Mouse (Mus musculus): ENCODE results near the gene Syngr2. TPM values are rescaled to one million over a fixed set of nuclear protein-coding genes. Genes with fewer than 3 reads are reported as not detected.

Syngr2 gene
- polyA plus RNA-seq, 1 experiment: 7.2 TPM

DNA sequence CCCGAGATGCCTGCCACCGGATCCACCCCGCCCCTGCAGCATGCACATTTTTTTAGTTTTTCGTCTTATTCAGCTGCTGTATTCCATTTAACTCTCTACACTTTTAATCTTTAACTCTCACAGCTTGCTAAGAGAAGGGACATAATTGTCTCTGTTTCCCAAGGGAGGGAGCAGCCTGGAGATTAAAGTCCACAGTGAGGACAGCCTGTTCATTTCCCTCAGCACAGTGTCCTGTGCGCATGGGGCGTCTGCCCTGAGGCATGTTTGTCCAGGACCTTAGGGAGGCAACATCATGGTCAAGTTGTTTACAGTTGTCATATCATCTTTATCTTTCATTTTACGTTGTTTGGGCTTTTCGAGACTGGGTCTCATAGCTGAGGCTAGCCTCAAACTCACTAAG, 24.6 kb downstream of the Syngr2 start:
- Histone ChIP-seq H3K4me1 (ENCODE audit: control insufficient read depth) (peaks cover 92% of the 10 kb centered on the region), H3K4me3 (replicated peaks) (no peak overlapping the region), H3K9me3 (ENCODE audit: control insufficient read depth, low read length) (no peaks in the 10 kb centered on the region), H3K36me3 (ENCODE audit: control insufficient read depth) (peaks cover 27% of the 10 kb centered on the region), H3K27me3 (ENCODE audit: control insufficient read depth) (no peaks in the 10 kb centered on the region)
- TF ChIP-seq TAL1 (IDR thresholded peaks at IDR 0.05; ENCODE audit: low read length) (no peak), GATA1 (IDR thresholded peaks at IDR 0.05; ENCODE audit: low read length) (no peak)

DNA sequence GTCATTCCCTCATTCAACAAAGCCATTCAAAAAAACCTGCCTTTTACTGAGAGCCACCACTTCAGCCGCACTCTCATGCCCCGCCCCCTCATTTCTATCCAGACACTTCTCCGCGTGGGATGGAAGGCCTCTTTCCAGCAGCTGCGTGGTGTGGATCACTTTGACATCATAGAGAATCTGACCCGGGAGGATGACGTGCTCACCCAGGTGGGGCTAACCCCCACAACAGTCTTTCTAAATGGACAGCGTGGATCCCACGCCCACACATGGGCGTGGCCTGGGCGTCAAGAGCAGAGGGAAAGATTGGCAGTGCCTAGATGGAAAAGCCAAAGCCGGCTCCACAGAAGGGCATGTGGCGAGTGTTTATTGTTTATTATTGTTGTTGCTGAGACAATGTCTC, 26.8 kb downstream of the Syngr2 start:
- H3K4me3 ChIP-seq (replicated peaks): peak overlapping the region; percentile 37
- TF ChIP-seq TAL1 (IDR thresholded peaks at IDR 0.05; ENCODE audit: low read length) (no peak), GATA1 (IDR thresholded peaks at IDR 0.05; ENCODE audit: low read length) (no peak)

DNA sequence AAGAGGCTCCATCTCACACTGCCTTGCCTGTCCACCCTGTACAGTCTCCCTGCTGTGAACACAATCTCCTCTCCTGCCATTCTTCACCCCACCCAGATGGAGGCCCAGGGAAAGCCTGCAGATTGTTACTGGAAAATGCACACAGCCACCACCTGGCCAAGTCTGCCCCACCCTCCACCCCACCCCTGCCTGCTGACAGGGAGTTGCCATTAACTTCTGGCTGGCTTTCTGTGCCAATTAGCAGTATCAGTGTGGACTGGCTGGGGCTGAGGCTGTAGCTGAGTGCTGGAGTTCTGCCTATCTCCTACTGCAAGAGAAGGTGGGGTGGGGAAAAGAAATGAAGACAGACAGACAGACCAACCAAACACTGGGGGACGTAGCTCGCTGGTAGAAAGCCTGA, 29.1 kb downstream of the Syngr2 start:
- H3K4me3 ChIP-seq (replicated peaks): peak overlapping the region; percentile 19
- H3K4me1 ChIP-seq (ENCODE audit: control insufficient read depth): peaks cover 87% of the 10 kb centered on the region
- H3K36me3 ChIP-seq (ENCODE audit: control insufficient read depth): peaks cover 8% of the 10 kb centered on the region
- TF ChIP-seq TAL1 (IDR thresholded peaks at IDR 0.05; ENCODE audit: low read length) (peak; percentile 54), GATA1 (IDR thresholded peaks at IDR 0.05; ENCODE audit: low read length) (no peak)
- H3K27me3 ChIP-seq (ENCODE audit: control insufficient read depth): no peaks in the 10 kb centered on the region
- no peaks in the 10 kb centered on the region for H3K9me3 ChIP-seq (ENCODE audit: control insufficient read depth, low read length)

More for the DNA sequence above, 26.8 kb downstream of the Syngr2 start:
- Histone ChIP-seq H3K27me3 (ENCODE audit: control insufficient read depth) (no peaks in the 10 kb centered on the region), H3K9me3 (ENCODE audit: control insufficient read depth, low read length) (no peaks in the 10 kb centered on the region), H3K36me3 (ENCODE audit: control insufficient read depth) (peaks cover 13% of the 10 kb centered on the region), H3K4me1 (ENCODE audit: control insufficient read depth) (peaks cover 92% of the 10 kb centered on the region)

DNA sequence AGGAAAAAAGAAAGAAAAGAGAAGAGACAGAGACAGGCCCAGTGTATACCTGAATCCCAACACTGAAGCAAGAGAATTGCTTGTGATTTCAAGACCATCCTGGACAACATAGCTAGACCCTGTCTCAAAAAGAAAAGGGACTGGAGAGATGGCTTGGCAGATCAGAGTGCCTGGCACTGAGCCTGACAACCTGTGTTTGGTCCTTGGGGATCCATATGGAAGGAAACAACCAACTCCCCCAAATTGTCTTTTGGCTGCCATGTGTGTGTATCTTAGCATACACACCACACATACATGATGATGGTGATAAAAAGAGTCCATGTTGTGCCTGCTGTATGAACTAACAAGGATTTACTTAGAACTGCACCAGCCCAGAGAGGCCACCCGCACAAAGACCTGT, 29.6 kb downstream of the Syngr2 start:
- H3K36me3 ChIP-seq (ENCODE audit: control insufficient read depth): peaks cover 8% of the 10 kb centered on the region
- peaks cover 84% of the 10 kb centered on the region for H3K4me1 ChIP-seq (ENCODE audit: control insufficient read depth)
- peak overlapping the region; percentile 19 for H3K4me3 ChIP-seq (replicated peaks)
- TF ChIP-seq TAL1 (IDR thresholded peaks at IDR 0.05; ENCODE audit: low read length): no peak
- TF ChIP-seq GATA1 (IDR thresholded peaks at IDR 0.05; ENCODE audit: low read length): no peak
- no peaks in the 10 kb centered on the region for H3K27me3 ChIP-seq (ENCODE audit: control insufficient read depth)
- no peaks in the 10 kb centered on the region for H3K9me3 ChIP-seq (ENCODE audit: control insufficient read depth, low read length)

DNA sequence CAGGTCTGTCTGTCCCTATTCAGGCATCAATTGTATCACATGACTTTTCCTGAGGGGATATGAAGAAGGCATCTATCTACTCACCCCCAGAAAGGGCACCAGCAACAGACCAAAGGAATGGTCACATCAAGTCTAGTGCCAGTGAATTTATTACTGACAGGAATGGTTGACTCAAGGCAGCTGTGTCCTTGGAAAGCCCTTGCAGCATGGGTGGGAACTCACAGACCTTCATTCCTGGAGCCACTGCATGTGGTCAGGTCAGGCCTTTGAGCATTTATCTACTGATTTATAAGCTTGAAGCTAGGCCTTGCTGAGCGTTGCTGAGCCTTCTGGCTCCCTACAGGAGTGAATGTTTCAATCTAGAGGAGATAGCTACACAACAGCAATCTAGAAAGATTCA, 31.4 kb downstream of the Syngr2 start:
- Histone ChIP-seq H3K4me3 (replicated peaks) (no peak overlapping the region), H3K9me3 (ENCODE audit: control insufficient read depth, low read length) (no peaks in the 10 kb centered on the region), H3K27me3 (ENCODE audit: control insufficient read depth) (no peaks in the 10 kb centered on the region), H3K36me3 (ENCODE audit: control insufficient read depth) (peaks cover 2% of the 10 kb centered on the region), H3K4me1 (ENCODE audit: control insufficient read depth) (peaks cover 70% of the 10 kb centered on the region)
- TF ChIP-seq GATA1 (IDR thresholded peaks at IDR 0.05; ENCODE audit: low read length): no peak
- TF ChIP-seq TAL1 (IDR thresholded peaks at IDR 0.05; ENCODE audit: low read length): no peak

DNA sequence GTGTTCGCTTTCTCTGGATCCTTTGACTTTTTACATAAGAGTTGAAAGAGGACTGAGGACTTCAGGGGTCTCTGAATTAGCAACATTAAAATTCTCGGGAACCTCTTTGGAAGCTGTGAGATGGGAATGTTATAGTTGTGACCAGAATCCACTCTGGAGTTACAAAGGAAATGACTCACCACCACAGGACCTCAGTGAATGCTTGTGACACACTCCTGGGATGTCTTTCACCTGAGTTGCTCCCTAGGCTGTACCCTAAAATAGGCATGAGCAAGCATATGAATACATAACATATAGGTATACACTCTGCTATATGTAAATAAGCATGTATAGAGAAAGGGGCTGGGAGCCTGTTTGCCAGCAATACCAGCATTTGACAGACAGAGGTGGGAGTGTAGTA, 34.0 kb downstream of the Syngr2 start:
- peaks cover 70% of the 10 kb centered on the region for H3K4me1 ChIP-seq (ENCODE audit: control insufficient read depth)
- no peaks in the 10 kb centered on the region; the same call in 1 of the 2 replicates for H3K36me3 ChIP-seq (ENCODE audit: control insufficient read depth)
- H3K27me3 ChIP-seq (ENCODE audit: control insufficient read depth): no peaks in the 10 kb centered on the region
- no peak overlapping the region for H3K4me3 ChIP-seq (replicated peaks)
- no peaks in the 10 kb centered on the region for H3K9me3 ChIP-seq (ENCODE audit: control insufficient read depth, low read length)
- TF ChIP-seq TAL1 (IDR thresholded peaks at IDR 0.05; ENCODE audit: low read length): no peak
- no peak for TF ChIP-seq GATA1 (IDR thresholded peaks at IDR 0.05; ENCODE audit: low read length)

DNA sequence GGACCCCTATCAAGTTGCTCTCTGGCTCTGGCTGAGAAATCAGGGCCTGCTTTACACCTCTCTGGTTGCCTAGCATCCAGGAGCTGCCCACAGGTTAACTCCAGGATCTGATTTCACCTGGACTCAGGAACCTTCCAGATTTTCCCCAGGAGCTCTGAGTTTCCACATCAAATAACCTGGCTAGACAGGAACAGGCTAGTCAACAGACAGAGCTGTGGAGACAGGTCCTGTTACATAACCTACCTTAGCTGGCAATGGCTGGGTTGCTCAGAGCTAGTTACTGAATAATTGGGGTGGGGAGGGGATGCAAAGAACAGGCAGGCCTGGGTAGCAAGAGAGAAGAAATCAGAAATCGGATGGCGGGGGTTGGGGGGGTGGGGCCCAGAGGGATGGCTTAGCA, 35.5 kb downstream of the Syngr2 start:
- Histone ChIP-seq H3K4me1 (ENCODE audit: control insufficient read depth) (peaks cover 58% of the 10 kb centered on the region), H3K36me3 (ENCODE audit: control insufficient read depth) (peaks cover 5% of the 10 kb centered on the region), H3K9me3 (ENCODE audit: control insufficient read depth, low read length) (no peaks in the 10 kb centered on the region), H3K27me3 (ENCODE audit: control insufficient read depth) (no peaks in the 10 kb centered on the region), H3K4me3 (replicated peaks) (no peak overlapping the region)
- TF ChIP-seq GATA1 (IDR thresholded peaks at IDR 0.05; ENCODE audit: low read length) (no peak), TAL1 (IDR thresholded peaks at IDR 0.05; ENCODE audit: low read length) (no peak)

DNA sequence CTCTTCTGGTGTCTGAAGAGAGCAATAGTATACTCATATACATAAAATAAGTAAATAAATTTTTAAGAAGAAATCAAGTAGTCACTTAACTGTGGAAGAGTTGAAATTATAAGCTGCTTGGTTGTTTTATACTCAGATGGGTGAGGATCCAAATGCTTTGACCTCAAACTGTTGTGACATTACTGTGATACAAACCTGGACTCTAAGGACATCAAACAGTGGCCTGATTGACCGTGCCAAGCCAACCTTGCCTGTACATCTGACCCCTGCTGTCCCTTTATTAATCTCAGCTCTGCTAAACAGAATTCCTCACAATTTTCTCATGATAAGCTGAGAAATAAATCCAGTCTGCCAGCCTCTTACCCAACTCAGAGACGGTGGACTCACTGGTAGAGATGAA, 36.2 kb downstream of the Syngr2 start:
- H3K27me3 ChIP-seq (ENCODE audit: control insufficient read depth): no peaks in the 10 kb centered on the region
- no peak overlapping the region for H3K4me3 ChIP-seq (replicated peaks)
- peaks cover 12% of the 10 kb centered on the region for H3K36me3 ChIP-seq (ENCODE audit: control insufficient read depth)
- H3K4me1 ChIP-seq (ENCODE audit: control insufficient read depth): peaks cover 57% of the 10 kb centered on the region
- H3K9me3 ChIP-seq (ENCODE audit: control insufficient read depth, low read length): no peaks in the 10 kb centered on the region
- TF ChIP-seq GATA1 (IDR thresholded peaks at IDR 0.05; ENCODE audit: low read length) (no peak), TAL1 (IDR thresholded peaks at IDR 0.05; ENCODE audit: low read length) (no peak)

DNA sequence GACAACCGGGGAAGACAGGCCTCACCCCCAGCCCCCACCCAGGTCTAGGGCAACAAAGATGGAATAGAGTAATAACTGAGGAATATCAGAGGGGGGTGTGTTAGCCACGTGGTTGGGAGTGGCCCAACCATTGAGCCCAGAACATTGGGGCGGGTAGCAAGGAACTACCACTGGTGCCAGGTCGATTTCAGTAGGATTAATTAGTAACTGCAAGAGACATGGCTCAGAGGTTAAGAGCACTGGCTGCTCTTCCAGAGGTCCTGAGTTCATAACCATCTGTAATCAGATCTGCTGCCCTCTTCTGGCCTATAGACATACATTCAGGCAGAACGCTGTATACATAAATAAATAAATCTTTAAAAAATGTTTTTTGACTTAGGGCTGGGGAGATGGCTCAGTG, 37.2 kb downstream of the Syngr2 start:
- H3K27me3 ChIP-seq (ENCODE audit: control insufficient read depth): no peaks in the 10 kb centered on the region
- no peaks in the 10 kb centered on the region for H3K9me3 ChIP-seq (ENCODE audit: control insufficient read depth, low read length)
- TF ChIP-seq GATA1 (IDR thresholded peaks at IDR 0.05; ENCODE audit: low read length) (no peak), TAL1 (IDR thresholded peaks at IDR 0.05; ENCODE audit: low read length) (no peak)
- H3K4me3 ChIP-seq (replicated peaks): no peak overlapping the region
- peaks cover 54% of the 10 kb centered on the region for H3K4me1 ChIP-seq (ENCODE audit: control insufficient read depth)
- H3K36me3 ChIP-seq (ENCODE audit: control insufficient read depth): peaks cover 21% of the 10 kb centered on the region

DNA sequence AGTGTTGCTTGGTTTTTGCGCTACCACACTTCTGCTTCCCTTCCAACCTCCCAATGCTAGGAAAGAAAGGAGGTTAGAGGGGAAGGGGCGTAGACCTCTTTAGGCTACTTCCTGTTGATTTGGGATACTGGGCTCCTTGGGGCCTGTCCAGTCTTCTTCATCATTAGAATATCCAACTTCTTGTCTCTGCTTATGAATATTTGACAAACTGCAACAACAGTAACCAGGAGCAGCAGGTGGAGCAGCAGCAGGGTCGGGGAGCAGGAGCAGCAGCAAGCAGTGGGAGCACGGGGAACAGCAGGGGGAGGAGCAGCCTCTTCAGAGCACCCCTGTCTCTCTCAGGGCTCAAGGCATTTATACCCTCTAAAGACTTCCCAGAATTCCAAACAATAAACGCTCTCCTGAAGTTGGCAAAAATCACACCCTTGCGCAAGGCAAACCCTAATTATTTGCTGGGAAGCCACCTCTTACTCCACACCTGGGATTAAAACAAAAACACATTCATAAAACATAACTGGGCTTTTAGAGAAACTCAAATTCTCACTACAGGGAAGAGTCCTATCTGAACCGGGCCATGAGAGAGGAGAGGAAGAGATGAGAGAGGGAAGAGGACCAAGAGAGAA, 38.2 kb downstream of the Syngr2 start:
- Histone ChIP-seq H3K4me3 (replicated peaks) (peak overlapping the region; percentile 89), H3K4me1 (ENCODE audit: control insufficient read depth) (peaks cover 54% of the 10 kb centered on the region), H3K36me3 (ENCODE audit: control insufficient read depth) (peaks cover 32% of the 10 kb centered on the region), H3K9me3 (ENCODE audit: control insufficient read depth, low read length) (no peaks in the 10 kb centered on the region), H3K27me3 (ENCODE audit: control insufficient read depth) (no peaks in the 10 kb centered on the region; the same call in 1 of the 2 replicates)
- TF ChIP-seq TAL1 (IDR thresholded peaks at IDR 0.05; ENCODE audit: low read length) (no peak), GATA1 (IDR thresholded peaks at IDR 0.05; ENCODE audit: low read length) (no peak)
